Mouse (Mus musculus) heart, adult 8-10 months (tissue): ENCODE results near the gene Stat3. TPM values are rescaled to one million over a fixed set of nuclear protein-coding genes. Genes with fewer than 3 reads are reported as not detected.
A peak's percentile ranks its signal among the peaks of the same experiment; 100 is the strongest.

ENCODE experiments used
- DNase-seq: peaks from one replicate; pipeline ENCODE4 v3.0.0; 2022; ENCODE audit warnings: low spot score
- total RNA-seq, 4 experiments: library from RNA; stranded (reverse); gene quantifications; 2 replicates each; pipeline ENCODE4 v1.2.4; 2022

Gene Stat3
- total RNA-seq, 4 experiments from 2014 or later = 76.6 to 108 (median 91.0) TPM

- DNase-seq = no peak
These were observed 47.9 kb downstream of the Stat3 start for GRCm38 (mm10) chr11:100891256-100892123.

GRCm38 (mm10) chr11:100890481-100890880 is 48.9 kb downstream of the Stat3 start:
- DNase-seq = no peak

- no peak for DNase-seq
These were observed 51.0 kb downstream of the Stat3 start for GRCm38 (mm10) chr11:100888348-100888820.

GRCm38 (mm10) chr11:100887764-100888163 is 51.6 kb downstream of the Stat3 start:
- DNase-seq = no peak

- DNase-seq = no peak
These were observed 52.1 kb downstream of the Stat3 start for GRCm38 (mm10) chr11:100887236-100887635.

GRCm38 (mm10) chr11:100886188-100886740 is 53.1 kb downstream of the Stat3 start:
- no peak for DNase-seq

- peak; percentile 42 for DNase-seq
These were observed 53.9 kb downstream of the Stat3 start for GRCm38 (mm10) chr11:100885472-100885871.

- DNase-seq = no peak
These were observed 55.7 kb downstream of the Stat3 start for GRCm38 (mm10) chr11:100883640-100884039.

GRCm38 (mm10) chr11:100879321-100880078 is 59.8 kb downstream of the Stat3 start:
- no peak for DNase-seq

- DNase-seq = no peak
These were observed 63.6 kb downstream of the Stat3 start for GRCm38 (mm10) chr11:100875761-100876160.

- DNase-seq = no peak
These were observed 68.4 kb downstream of the Stat3 start for GRCm38 (mm10) chr11:100870968-100871350.

- no peak for DNase-seq
These were observed 68.9 kb downstream of the Stat3 start for GRCm38 (mm10) chr11:100870256-100870967.

- DNase-seq = no peak
These were observed 73.7 kb downstream of the Stat3 start for GRCm38 (mm10) chr11:100865618-100866017.

GRCm38 (mm10) chr11:100863141-100863540 is 76.2 kb downstream of the Stat3 start:
- no peak for DNase-seq

GRCm38 (mm10) chr11:100861836-100862235 is 77.5 kb downstream of the Stat3 start:
- no peak for DNase-seq

GRCm38 (mm10) chr11:100861335-100861734 is 78.0 kb downstream of the Stat3 start:
- no peak for DNase-seq

- DNase-seq = peak; percentile 87
These were observed 78.9 kb downstream of the Stat3 start for GRCm38 (mm10) chr11:100860198-100861048.

GRCm38 (mm10) chr11:100859579-100860075 is 79.7 kb downstream of the Stat3 start:
- DNase-seq = no peak

GRCm38 (mm10) chr11:100858935-100859578 is 80.3 kb downstream of the Stat3 start, which contains the start of gene Stat5a:
Gene Stat5a (plus strand): TSS chr11:100859351.
- peak; percentile 75 for DNase-seq

GRCm38 (mm10) chr11:100857960-100858359 is 81.4 kb downstream of the Stat3 start:
- no peak for DNase-seq
